Mouse (Mus musculus) forebrain, postnatal 0 days (tissue): ENCODE results near the gene Gpx5. TPM values are rescaled to one million over a fixed set of nuclear protein-coding genes. Genes with fewer than 3 reads are reported as not detected.
A peak's percentile ranks its signal among the peaks of the same experiment; 100 is the strongest.

Experiments
- ATAC-seq: fragments of 200-750 bp; cut with Nextera tagmentation; 2 replicates; pipeline ENCODE4 v1.8.0; 2017; ENCODE audit warnings: mild to moderate bottlenecking, moderate library complexity
- DNase-seq: peaks from one replicate; pipeline ENCODE4 v3.0.0-alpha.2; 2015
- H3K27ac ChIP-seq: fragments of 300-500 bp; sonication (generic); 2 replicates; pipeline ENCODE4 v1.5.1; 2014; ENCODE audit warnings: low read depth, mild to moderate bottlenecking, antibody characterized with exemption, low read length, moderate library complexity, mixed read lengths
- H3K27me3 ChIP-seq: fragments of 300-500 bp; sonication (generic); 2 replicates; pipeline ENCODE4 v1.6.1; 2014; ENCODE audit warnings: mild to moderate bottlenecking, low read length, mixed read lengths; ENCODE audit not compliant: insufficient read depth
- H3K36me3 ChIP-seq: fragments of 300-500 bp; sonication (generic); 2 replicates; pipeline ENCODE4 v1.6.1; 2014; ENCODE audit warnings: mild to moderate bottlenecking, moderate library complexity; ENCODE audit not compliant: insufficient read depth
- H3K4me1 ChIP-seq: fragments of 300-500 bp; sonication (generic); 2 replicates; pipeline ENCODE4 v1.6.1; 2014; ENCODE audit warnings: antibody characterized with exemption; ENCODE audit not compliant: insufficient read depth
- H3K4me2 ChIP-seq: fragments of 300-500 bp; sonication (generic); 2 replicates; pipeline ENCODE4 v1.6.1; 2014; ENCODE audit warnings: low read depth, mild to moderate bottlenecking, moderate library complexity
- H3K4me3 ChIP-seq: fragments of 300-500 bp; sonication (generic); 2 replicates; pipeline ENCODE4 v1.5.1; 2014; ENCODE audit warnings: low read depth, low read length, mixed read lengths
- H3K9ac ChIP-seq: fragments of 300-500 bp; sonication (generic); 2 replicates; pipeline ENCODE4 v1.6.1; 2014; ENCODE audit warnings: mild to moderate bottlenecking
- H3K9me3 ChIP-seq: fragments of 300-500 bp; sonication (generic); 2 replicates; pipeline ENCODE4 v1.6.1; 2016; ENCODE audit warnings: low read length
- CTCF ChIP-seq: sonication (generic); IDR thresholded peaks from 2 replicates; pipeline ENCODE4 v1.5.1; 2016; ENCODE audit warnings: antibody characterized with exemption, control low read depth, low read depth
- WGBS: fragments of 180-500 bp; shearing (Covaris S2); extraction: QIAGEN DNeasy Blood & Tissue Kit; methylation state at CpG from one replicate; pipeline ENCODE4 v1.1.7; 2014; 5-methylcytosine and 5-hydroxymethylcytosine counted together
- polyA plus RNA-seq: library from polyadenylated mRNA; unstranded; fragments of >200 nt; fragmentation: Nextera tagmentation; extraction: Ambion mirVana; gene quantifications from 2 replicates; pipeline ENCODE4 v1.2.1, GENCODE M21; 2015
- total RNA-seq: library from RNA; depleted of rRNA; stranded (reverse); fragments of >200 nt; gene quantifications from 2 replicates; pipeline ENCODE4 v1.2.3, GENCODE M21; 2014

Gpx5 gene
- total and polyA plus RNA-seq, 2 experiments from 2014 or later, result not detected

DNA sequence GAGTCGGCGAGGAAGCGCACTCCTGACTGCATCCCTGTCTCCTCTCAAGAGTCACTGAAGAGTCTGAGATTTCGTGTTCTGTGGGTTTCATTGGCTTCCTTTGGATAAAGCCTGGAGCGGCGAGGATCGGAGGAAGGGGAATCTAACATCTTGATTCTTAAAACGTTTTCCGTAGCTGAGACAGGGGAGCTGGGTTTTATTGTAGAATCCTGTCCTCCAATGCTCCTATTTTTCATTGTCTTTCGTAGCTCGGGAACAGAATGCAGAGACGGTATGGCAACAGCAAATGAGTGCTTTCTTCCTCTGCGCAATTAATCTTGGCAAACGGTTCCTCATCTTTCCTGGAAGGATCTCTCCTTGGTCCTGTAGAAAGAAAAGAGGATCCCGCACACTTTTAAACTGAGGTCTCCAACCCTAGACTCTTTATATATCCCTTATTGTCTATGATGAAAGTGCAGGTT is 33.3 kb downstream of the Gpx5 start:
- Histone ChIP-seq H3K4me2 (peak overlapping the region; percentile 45), H3K9ac (peak overlapping the region; percentile 53), H3K9me3 (no peaks in the 10 kb centered on the region), H3K27me3 (no peaks in the 10 kb centered on the region; the same call in 1 of the 2 replicates), H3K27ac (peak overlapping the region; percentile 65), H3K4me1 (no peaks in the 10 kb centered on the region), H3K4me3 (peak overlapping the region; percentile 50), H3K36me3 (no peaks in the 10 kb centered on the region)
- no peak for TF ChIP-seq CTCF
- DNase-seq (peak; percentile 72), ATAC-seq (peak; percentile 53; the same call in 1 of the 2 replicates)
- WGBS, result under 1% methylated on average over 15 of the region's 15 CpGs

- Histone ChIP-seq H3K4me1 (no peaks in the 10 kb centered on the region), H3K9ac (peak overlapping the region; percentile 53; the same call in 1 of the 2 replicates), H3K4me2 (peak overlapping the region; percentile 45), H3K36me3 (no peaks in the 10 kb centered on the region), H3K9me3 (no peaks in the 10 kb centered on the region), H3K4me3 (peak overlapping the region; percentile 50), H3K27ac (no peak overlapping the region), H3K27me3 (no peaks in the 10 kb centered on the region)
- 24% methylated on average over 6 of the region's 6 CpGs for WGBS
- no peak for TF ChIP-seq CTCF
- no peak for ATAC-seq
- peak; percentile 17 for DNase-seq
Observed at GRCm38 (mm10) chr13:21258524-21258923, 34.0 kb downstream of the Gpx5 start.

DNA sequence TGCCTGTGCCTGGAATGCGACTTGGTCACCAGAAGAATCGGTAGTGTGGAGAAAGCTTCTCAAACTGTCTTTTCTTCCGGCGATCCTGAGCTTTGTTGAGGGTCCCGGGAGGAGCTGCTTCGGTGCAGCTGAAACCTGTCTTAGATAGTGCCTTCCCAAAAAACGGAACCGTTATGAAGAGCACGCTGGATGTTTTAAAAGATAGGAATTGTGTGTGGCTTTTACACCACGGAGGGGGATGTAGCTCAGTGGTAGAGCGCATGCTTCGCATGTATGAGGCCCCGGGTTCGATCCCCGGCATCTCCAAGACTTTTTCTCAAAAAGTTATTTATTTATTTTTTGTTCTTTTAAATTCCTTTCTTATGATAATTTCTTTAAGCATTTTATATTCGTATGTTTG is 38.5 kb downstream of the Gpx5 start:
- Histone ChIP-seq H3K36me3 (no peaks in the 10 kb centered on the region), H3K4me3 (peak overlapping the region; percentile 57), H3K27ac (peak overlapping the region; percentile 77), H3K4me2 (peak overlapping the region; percentile 57), H3K9ac (peak overlapping the region; percentile 58), H3K27me3 (no peaks in the 10 kb centered on the region), H3K9me3 (no peaks in the 10 kb centered on the region), H3K4me1 (no peaks in the 10 kb centered on the region)
- TF ChIP-seq CTCF, result no peak
- 1% methylated on average over 16 of the region's 16 CpGs for WGBS
- DNase-seq (peak; percentile 92), ATAC-seq (peak; percentile 94)

- WGBS, result under 1% methylated on average over 12 of the region's 12 CpGs
- no peak for TF ChIP-seq CTCF
- peak overlapping the region; percentile 77 for H3K27ac ChIP-seq
Observed at GRCm38 (mm10) chr13:21253569-21253968, 39.0 kb downstream of the Gpx5 start.

DNA sequence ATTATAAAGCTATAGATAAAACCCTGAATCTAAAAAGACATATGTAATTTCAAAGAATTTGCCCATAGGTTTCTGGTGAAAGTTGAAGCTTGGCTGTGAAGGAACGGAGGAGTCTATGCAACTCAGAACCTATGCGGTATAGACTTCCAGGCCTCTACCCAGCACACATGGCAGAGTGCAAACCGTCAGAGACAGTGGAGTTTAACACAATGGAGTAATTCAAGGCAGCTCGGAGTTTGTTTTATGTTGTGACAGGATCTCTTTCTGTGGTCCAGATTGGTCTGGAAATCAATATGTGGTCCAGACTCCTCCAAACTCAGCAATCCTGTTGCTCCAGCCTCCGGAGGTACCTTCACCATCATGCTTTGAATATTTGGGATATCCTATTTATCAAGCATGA is 39.5 kb downstream of the Gpx5 start:
- H3K4me2 ChIP-seq, result peak overlapping the region; percentile 57
- H3K36me3 ChIP-seq, result no peaks in the 10 kb centered on the region
- H3K9me3 ChIP-seq, result no peaks in the 10 kb centered on the region
- H3K27ac ChIP-seq, result no peak overlapping the region
- 17% methylated on average over 5 of the region's 5 CpGs for whole genome bisulfite sequencing
- H3K4me3 ChIP-seq, result peak overlapping the region; percentile 57
- H3K4me1 ChIP-seq, result no peaks in the 10 kb centered on the region
- H3K27me3 ChIP-seq, result no peaks in the 10 kb centered on the region
- TF ChIP-seq CTCF, result no peak
- peak; percentile 19 for DNase-seq
- H3K9ac ChIP-seq, result peak overlapping the region; percentile 58
- ATAC-seq, result peak; percentile 25; the same call in 1 of the 2 replicates

More at GRCm38 (mm10) chr13:21253569-21253968, 39.0 kb downstream of the Gpx5 start:
- no peak for DNase-seq
- Histone ChIP-seq H3K4me2 (peak overlapping the region; percentile 57), H3K9me3 (no peaks in the 10 kb centered on the region), H3K36me3 (no peaks in the 10 kb centered on the region), H3K4me3 (peak overlapping the region; percentile 57), H3K9ac (peak overlapping the region; percentile 58), H3K4me1 (no peaks in the 10 kb centered on the region), H3K27me3 (no peaks in the 10 kb centered on the region)
- ATAC-seq, result peak; percentile 63

DNA sequence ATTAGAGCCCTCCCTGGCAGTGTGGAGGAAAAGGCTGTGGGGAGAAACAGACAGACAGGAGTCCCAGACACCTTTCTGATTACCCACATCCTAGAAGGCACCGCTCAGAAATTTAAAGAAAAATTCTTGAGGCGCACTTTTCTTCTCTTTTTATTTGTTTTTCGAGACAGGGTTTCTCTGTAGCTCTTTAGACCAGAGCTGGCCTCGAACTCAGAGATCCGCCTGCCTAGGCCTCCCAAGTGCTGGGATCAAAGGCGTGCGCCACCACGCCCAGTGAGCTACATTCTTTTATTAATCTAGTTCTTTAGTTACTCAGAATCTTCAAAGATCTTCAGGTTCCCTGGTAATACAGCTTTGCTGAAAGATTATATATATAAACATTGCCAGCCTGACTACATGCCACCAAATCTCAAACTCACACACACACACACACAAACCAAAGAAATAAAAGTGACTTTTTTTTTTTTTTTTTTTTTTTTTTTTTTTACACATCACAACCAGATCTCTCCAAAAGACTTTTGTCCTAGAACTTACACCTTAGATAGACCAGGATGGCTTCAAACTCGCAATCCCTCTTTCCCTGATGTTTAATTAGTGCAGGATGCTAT is 42.4 kb downstream of the Gpx5 start:
- TF ChIP-seq CTCF, result no peak
- 43% methylated on average over 9 of the region's 9 CpGs for WGBS
- Histone ChIP-seq H3K27ac (no peak overlapping the region), H3K36me3 (no peaks in the 10 kb centered on the region), H3K4me3 (no peak overlapping the region), H3K9me3 (no peaks in the 10 kb centered on the region), H3K9ac (no peak overlapping the region), H3K27me3 (no peaks in the 10 kb centered on the region), H3K4me1 (no peaks in the 10 kb centered on the region), H3K4me2 (no peak overlapping the region)
- DNase-seq, result no peak
- ATAC-seq, result no peak

GRCm38 (mm10) chr13:21249022-21249421 is 43.5 kb downstream of the Gpx5 start:
- no peaks in the 10 kb centered on the region for H3K27me3 ChIP-seq
- no peak for ATAC-seq
- no peaks in the 10 kb centered on the region for H3K4me1 ChIP-seq
- no peaks in the 10 kb centered on the region for H3K9me3 ChIP-seq
- H3K4me3 ChIP-seq, result no peak overlapping the region
- WGBS, result 18% methylated on average over 4 of the region's 4 CpGs
- DNase-seq, result peak; percentile 5
- H3K4me2 ChIP-seq, result no peak overlapping the region
- H3K9ac ChIP-seq, result no peak overlapping the region
- H3K27ac ChIP-seq, result no peak overlapping the region
- no peak for TF ChIP-seq CTCF
- H3K36me3 ChIP-seq, result no peaks in the 10 kb centered on the region
